Mouse (Mus musculus): ENCODE measurements around the gene Neurl4.
"Not testable (repeated sequence)": the region's sequence is repeated elsewhere in the genome, so short reads cannot be mapped to it uniquely, and the experiment has no call there.

Gene Neurl4

DNA sequence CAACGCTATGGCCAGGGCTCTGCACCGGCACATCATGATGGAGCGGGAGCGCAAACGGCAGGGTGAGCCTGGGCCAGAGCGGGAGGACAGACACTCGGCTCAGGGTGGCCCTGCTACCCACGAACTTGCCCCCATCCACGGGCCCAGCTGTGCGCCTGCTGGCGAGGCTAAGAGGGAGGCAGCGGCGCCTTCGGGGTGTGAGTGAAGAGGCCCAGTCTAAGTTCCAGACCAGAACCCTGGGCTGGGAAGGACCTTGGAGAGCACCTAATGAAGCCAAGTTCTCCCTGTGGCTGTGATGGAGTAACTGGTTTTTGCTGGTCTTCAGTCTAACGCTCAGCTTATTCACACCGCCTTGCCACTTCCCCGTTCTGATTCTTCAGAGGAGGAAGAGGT is 13.5 kb downstream of the Neurl4 start:
- DNase-seq = no peak

DNA sequence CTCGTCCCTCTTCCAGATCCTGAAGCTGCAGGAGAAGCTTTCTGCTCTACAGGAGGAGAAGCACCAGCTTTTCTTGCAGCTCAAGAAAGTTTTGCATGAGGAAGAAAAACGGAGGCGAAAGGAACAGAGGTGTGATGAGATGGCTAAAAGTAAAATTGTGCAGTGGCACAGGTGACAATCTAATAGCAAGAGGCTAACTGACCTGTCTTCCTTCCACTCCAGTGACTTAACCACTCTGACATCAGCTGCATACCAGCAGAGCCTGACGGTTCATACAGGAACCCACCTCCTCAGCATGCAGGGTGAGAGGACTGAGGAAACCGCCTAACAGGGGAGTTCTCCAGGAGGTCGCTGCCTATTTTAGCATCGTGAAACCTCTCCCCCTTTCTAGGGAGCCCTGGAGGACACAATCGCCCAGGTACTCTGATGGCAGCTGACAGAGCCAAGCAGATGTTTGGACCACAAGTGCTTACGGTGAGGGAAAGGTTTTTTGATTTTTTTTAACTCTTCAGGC is 14.1 kb downstream of the Neurl4 start:
- no peak for DNase-seq

DNA sequence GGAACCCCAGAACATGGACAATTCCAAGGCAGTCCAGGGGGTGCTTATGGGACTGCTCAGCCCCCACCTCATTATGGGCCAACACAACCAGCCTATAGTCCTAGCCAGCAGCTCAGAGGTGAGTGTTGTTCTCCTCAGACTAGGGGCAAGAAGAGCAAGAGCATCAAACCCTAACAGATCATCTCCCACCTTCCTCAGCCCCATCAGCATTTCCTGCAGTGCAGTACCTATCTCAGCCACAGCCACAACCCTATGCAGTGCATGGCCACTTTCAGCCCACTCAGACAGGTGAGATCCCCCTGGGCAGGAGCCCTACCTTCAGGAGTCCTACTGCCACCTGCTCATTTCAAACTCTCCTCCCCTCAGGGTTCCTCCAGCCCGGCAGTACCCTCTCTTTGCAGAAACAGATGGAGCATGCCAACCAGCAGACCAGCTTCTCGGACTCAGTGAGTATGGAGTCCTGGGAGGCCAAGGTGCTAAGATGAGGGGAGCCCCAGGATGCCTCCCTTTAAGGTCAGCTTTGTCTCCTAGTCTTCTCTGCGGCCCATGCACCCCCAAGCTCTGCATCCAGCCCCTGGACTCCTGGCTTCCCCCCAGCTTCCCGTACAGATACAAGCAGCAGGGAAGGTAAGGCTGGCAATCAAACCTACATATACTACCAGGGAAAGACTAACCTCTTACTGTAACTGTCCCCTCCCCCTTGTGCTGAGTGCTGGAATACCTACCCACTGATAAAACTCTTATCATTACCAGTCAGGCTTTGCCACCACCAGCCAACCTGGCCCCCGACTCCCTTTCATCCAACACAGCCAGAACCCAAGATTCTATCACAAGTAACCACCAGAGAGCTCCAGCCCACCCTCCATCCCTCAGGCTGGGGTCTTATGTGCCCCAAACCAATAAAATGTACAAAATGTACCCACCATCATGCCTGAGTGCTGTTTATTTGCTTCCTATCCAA is 15.1 kb downstream of the Neurl4 start:
- no peak for DNase-seq

DNA sequence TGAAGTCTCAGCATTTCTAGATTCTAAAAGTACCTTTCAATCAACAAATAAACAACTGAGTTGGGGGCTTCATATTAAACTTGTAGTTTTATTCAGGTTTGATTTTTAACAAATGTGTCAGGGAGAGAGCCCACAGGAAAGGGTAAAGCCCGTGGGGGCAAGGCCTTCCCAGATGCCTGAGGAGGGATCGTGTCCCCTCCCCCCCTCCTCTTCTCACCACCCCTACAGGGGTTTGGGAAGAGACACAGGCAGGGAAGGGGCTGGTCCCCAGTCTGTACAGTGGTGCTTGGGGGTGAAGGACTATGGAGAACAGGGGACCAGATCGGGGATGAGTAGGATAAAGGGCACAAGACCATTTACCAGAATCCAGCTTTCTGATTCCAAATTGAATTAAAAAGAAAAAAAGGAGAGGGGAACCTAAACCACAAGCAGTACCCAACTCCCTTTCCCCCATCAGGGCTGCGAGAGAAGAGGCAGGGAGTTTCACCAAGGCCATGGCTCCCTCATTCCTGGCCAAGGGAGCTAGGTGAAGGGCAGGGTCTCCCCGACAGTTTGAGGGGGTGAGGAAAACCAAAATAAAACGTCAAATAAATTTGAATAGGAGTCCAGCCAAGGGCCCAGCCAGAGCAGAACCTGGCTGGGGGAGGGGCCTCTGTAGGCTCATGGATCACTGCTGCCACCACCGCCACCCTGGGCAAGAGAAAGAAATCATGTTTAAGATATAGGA is 15.9 kb downstream of the Neurl4 start:
- DNase-seq = not testable (repeated sequence)

DNA sequence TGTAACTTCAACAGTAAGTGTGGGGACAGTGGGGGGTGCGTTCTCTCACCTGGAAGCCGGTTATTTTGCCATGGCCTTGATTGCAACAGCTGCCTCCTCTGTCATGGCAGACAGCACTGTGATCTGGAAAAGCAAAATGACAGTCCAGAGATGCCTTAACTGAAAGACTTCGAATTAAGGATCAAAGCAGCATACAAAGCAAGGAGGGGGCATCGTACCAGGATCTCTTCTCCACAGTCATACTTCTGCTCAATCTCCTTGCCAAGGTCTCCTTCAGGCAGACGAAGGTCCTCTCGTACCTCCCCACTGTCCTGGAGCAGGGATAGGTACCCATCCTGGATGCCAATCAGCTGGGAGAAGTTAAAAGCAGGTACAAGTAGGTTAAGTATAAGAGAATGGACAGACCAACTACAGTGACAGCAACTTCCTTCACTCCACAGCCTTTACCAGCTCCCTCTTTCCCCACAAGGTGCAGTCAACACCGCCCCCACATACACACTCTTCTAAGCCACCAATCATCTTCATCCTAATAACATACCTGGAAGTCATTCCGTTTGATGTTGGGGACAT is 16.6 kb downstream of the Neurl4 start:
- DNase-seq = no peak

DNA sequence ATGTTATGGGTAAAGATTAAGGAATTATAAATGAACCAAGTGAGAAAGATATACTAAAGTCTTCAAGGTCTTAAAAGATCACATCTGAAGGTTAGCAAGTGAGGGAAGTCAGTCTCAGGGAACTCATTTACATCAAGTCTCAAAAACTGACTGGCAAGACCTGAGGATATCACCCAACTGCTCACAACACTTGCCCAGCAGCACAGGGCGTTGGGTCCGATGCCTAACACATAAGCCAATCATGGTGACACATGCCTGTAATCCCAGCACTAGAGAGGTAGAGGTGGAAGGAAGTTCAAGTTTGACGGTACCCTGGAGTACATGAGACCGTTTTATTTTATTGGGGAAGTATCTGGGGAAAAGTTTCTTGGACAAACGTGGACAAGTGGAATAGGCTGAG is 17.2 kb downstream of the Neurl4 start:
- no peak for DNase-seq

DNA sequence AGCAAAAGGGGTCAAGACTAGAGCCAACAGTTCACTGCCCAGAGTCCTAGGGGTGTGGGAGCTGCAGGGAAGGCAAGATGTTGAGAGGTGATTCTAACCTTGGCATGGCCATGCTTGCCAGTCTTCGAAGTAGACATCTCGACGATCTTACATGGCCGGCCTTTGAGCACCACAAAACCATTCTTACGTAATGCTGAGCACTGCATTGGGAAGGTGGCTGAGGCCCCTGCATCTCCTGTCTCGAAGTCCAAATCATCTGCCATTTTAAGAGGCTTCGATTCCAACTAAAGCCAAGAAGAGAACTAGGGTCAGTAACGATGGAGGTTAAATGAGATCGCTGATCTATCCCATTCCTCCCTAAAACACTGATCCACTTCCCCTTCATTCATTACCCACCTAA is 18.2 kb downstream of the Neurl4 start:
- DNase-seq = no peak

DNA sequence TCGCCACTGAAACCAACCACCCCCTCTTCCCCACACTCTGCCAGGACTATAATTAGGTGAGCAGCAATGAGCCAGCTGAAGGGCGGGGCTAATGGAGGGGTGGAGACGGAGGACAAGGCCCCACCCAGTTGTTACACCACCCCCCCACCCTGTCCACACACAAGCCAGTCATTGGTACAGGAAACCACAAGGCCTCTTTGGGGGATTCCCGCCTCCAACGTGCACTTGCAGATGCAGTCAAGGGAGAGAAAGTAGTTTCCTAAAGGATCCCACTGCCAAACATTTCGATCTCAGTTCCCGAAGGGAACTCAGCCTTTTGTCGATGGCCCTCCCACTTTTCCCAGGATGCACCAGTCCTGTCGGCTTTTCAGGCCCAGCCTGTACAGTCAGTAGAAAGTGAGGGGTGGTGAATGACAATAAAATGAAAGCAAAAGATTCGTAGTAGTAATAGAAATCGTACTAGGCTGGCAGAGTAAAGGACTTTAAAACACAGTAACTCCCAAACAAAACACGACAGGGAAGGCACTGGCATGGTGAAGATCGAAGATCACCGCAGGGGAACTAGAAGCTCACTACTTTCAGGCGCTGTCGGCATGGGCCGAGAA is 18.9 kb downstream of the Neurl4 start:
- DNase-seq = peak; percentile 92

DNA sequence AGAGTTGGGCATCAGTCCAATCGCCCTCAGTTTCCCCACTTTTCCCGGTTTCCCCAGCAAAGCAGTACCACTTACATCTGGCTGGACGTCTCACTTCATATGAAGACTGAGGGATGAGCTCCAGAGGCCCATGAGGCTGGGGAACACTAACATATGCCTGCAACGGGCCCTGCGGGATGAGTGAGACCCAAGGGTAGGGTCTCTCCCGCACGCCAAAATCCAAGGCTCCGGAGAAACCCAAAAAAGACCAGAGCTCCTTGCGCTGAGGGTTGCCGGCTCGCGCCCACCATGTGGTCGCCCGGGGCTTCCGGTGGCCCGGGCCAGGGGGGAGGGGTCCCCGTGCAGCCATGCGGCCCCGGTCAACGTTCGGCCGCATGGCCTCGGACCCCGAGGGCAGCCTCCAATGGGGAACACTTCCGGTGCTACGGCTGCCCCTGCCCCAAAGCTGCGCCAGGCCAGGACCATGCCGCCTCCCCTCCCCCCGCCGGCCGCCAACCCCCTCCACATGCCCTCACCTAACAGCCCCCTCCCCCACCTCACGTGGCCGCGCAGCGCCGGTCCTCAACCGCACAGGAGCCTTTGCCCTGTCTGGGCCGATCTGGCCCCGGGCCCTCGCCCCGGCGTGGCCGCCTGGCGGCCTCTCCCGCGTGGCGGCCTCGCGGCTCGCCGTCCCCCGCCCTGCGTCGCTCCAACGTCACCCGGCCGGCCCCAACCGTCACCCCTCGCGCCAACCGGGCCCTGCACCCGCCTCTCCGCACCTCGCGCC is 19.6 kb downstream of the Neurl4 start:
- DNase-seq = no peak

DNA sequence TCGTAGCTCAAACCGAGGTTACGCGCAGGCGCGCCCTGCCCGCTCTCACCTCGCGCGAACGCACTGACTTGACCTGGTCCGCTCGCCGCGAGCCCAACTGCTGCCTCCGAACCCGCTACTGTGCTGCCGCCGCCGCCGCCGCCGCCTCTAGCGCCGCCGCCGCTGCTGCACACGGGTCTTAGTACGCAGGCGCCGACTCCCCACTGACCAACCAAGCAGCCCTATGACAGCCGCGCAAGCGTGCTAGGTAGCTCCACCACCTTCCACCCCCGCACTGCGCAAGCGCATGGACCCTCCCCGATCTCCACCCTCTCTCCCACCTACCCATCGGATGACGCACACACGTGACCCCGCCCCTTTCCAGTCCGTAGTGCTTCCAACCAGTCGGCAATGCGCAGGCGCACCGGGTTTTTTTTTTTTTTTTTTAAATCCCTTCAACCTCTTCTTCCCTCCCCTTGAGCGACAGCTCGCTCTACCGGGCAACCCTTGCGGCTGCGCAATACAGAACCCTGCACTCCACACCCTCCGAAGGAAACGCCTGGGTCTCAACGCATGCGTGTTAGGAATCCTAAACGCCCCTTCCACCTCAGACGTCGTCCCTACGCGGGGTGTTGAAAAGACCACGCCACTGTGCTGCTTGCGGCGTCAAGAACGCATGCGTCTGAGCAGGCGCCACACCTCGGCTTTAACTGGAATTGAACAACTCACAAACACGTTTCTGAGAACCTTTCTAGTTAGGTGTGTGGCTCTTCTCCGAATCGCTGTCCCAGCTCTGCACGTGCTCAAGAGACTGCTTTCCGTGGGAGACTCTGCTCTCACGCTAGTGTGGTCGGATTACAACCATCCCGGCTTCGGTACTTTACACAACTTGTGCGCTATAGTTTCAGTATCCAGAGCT is 20.5 kb downstream of the Neurl4 start, which contains the start of gene Eif5a:
Eif5a (minus strand) TSS at position 845 of the 898 bp plus-strand sequence.
- peak; percentile 100 for DNase-seq

DNA sequence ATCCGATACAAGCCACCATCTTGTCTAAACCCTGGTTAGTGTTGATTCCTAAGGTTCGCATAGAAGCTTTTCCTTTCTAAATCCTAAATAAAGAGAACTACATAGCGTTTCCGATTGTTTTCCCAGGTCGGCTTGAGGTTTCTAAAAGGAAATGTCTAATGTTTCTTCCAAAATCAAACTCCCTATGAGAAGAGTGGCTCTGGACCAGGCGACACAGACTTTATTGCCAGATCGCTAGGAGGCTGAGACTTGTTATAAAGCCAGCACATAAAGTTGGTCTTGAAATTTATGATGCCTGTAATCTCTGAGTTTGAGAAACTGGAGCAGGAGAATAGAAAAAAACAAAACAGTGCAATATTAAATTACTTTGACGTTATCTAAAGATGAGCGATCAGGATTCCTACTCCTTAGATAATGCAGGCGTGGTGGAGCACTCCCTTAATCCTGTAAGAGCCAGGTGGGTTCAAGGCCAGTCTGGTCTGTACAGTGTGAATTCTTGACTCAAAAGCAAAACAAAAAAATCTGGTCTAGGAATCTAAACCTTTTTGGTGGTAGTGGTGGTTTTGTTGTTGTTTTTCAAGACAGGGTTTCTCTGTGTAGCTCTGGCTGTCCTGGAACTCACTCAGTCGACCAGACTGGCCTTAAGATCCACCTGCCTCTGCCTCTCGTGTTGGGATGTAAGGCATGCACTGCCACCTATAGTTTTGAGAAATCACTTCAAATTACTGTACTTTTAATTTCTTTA is 21.3 kb downstream of the Neurl4 start:
- no peak for DNase-seq

DNA sequence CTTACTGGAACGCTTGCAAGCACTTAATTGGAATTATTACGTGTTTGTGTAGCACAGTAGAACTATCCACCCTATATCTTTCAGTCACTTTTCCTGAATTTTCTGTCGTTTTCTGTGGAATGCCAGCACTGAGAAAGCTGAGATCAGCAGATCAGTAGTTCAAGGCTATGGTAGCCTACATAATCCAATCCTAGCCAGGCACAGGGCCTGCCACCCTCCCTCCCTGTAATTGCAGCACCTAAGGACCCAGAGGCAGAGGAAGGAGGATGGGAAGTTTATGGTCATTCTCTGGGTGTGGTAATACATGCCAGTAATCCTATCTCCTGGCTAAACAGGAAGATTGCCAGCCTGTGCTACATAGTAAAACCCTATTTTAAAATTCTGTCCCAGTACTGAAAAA is 21.9 kb downstream of the Neurl4 start:
- DNase-seq = no peak

DNA sequence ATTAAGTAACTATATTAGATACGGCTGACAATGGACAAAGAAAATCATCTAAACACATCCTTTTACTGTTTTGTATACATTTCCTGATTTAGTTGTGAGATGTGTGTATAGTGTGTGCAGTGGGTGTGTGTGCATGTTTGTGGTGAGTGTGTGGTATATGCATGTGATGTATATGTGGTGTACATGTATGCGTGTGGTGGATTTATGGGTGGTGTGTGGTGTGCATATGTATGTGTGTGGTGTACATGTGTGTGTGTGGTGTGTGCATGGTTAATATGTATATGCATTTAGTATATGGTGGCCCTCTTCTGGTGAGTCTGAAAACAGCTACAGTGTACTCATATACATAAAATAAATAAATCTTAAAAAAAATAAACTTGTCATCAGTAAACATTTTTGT is 26.6 kb downstream of the Neurl4 start:
- DNase-seq = no peak

DNA sequence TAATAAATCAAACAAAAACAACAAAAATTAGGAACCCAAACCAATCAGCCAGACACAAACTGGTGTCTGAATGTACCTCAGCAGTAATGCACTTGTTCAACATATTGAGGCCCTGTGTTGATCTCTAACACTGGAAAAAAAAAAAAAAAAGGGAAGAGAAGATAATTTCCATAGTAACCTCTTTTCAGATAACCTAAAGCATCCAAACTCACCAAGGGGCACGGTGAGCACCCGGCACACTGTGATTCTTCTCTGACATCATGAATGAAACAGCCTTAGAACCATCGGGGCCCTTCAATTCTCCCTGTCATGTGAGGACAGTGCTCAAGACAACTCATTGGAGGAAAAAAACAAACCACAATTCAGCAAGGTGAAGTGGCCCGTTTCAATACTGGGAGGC is 28.8 kb downstream of the Neurl4 start:
- no peak for DNase-seq

DNA sequence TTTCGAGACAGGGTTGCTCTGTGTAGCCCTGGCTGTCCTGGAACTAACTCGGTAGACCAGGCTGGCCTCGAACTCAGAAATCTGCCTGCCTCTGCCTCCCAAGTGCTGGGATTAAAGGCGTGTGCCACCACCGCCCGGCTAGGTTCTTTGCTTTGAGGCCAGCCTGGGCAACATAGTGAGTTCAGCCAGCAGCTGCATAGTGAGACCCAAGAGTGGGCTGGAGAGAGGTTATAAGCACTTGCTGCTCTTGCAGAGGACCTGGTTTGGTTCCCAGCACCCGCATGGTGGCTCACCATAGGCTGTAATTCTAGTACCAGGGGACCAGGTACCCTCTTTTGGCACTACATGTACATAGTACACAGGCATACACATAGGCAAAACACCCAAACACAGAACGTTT is 29.3 kb downstream of the Neurl4 start:
- not testable (repeated sequence) for DNase-seq

DNA sequence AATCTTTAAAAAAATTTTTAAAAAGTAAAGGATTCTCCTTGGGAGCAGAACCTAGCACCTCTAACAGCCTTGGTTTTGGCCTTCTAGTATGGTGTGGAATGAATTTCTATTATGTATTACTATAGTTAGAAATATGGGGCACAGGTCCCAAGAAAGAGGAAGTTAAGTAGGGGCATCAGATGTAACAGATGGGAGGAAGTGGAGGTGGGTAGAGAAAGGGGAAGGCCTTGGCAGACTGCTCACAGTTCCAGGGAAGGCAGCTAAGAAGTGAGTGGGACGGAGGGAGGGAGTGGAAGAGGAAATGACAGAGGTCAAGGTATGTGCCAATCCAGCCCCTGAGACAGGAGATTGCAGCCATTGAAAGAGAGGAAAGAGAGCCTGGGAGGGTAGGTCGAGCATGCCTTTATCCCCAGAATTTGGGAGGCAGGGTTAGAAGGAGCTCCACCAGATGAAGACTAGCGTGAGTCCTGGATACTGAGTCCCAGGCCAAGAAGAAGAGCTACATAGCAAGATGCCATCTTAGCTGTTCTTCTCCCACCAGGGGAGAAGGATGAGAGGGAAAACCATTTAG is 30.2 kb downstream of the Neurl4 start:
- DNase-seq = no peak

DNA sequence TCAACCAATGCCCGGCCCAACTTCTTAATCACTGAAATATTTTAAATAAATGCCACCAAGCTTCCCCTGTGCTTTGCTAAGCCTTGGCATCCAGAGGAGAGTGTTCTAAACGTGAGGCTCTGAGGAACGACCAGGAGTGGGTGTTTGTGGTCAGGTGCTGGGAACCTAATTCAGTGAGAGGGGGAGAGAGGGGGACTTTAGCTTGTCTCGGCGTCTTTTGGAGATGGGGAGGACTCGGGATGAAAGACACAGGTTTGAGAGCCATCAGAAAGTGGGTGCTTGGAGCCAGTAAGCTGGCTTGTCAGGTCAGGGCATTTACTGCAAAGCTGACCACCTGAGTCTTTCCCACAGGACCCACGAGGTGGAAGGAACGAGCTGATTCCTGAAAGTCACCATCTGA is 30.9 kb downstream of the Neurl4 start:
- DNase-seq = no peak

DNA sequence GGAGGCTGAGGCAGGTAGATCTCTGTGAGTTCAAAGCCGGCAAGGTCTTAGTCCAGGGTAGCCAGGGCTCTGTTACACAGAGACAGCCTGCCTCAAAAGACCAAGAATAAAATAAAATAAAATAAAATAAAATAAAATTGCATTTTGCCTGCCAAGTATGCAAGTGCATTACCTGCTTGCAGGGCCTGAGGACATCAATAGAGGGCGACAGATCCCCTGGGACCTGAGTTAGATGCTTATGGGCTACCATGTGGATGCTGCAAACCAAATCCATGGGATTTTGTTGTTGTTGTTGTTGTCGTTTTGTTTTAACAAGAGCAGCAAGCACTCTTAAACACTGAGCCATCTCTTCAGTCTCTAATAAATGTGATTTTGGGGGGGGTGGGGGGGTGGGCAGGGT is 31.4 kb downstream of the Neurl4 start:
- no peak for DNase-seq

DNA sequence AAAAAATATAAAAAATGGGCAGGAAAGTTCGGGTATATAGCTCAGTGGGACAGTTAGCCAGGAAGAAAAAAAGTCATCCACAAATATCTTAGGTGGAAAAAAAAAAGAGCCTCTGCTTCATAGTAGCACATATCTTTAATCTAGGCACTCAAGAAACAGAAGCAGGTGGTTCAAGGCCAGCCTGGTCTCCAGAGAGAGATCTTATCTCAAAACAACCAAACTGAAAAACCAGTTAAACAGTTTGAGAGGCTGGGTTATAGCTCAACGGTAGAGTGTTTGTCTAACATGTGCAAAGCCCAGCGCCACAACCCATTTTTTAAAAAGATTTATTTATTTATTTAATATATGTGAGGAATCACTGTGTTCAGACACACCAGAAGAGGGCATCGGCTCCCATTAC is 32.2 kb downstream of the Neurl4 start:
- no peak for DNase-seq

DNA sequence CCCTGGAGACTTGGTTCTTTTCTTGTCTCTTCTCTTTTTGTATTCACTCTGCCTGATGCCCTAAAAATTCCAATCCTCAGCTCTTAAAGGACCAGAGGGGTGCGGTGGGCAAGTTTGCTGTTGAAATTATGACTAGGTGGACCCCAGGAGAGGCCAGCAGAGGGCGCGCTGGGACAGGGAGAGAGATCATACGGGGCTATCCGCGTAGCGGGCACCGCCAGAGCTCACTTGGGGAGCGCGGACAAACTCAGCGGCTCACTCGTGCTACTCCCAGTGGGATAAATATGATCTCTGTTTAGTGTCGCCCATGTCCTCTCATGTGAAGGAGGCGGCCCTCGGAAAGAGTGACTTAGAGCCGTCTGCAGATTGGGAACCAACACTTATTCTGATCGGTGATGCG is 33.3 kb downstream of the Neurl4 start:
- peak; percentile 96 for DNase-seq
